Mouse (Mus musculus) kidney, adult 2 months (tissue): ENCODE measurements around the gene Cul1. TPM values are rescaled to one million over a fixed set of nuclear protein-coding genes. Genes with fewer than 3 reads are reported as not detected.

Experiments
- DNase-seq: peaks from one replicate; pipeline ENCODE4 v3.0.0; 2021
- H3K27ac ChIP-seq: fragments of 200-500 bp; 2 replicates; pipeline ENCODE4 v1.5.1; 2012; ENCODE audit warnings: low read depth, low read length, control low read depth, inconsistent platforms; ENCODE audit not compliant: insufficient read depth
- H3K27me3 ChIP-seq: fragments of 200-500 bp; replicated peaks from 2 replicates; pipeline ENCODE4 v1.6.1; 2012; ENCODE audit warnings: mild to moderate bottlenecking, moderate library complexity, low read length, inconsistent platforms; ENCODE audit not compliant: control insufficient read depth, insufficient read depth
- H3K36me3 ChIP-seq: fragments of 200-500 bp; 2 replicates; pipeline ENCODE4 v1.6.1; 2012; ENCODE audit warnings: mild to moderate bottlenecking, moderate library complexity, low read length, inconsistent platforms; ENCODE audit not compliant: control insufficient read depth, insufficient read depth
- H3K4me1 ChIP-seq: fragments of 200-500 bp; 2 replicates; pipeline ENCODE4 v1.6.1; 2011; ENCODE audit warnings: low read length; ENCODE audit not compliant: control insufficient read depth, insufficient read depth
- H3K4me3 ChIP-seq: fragments of 200-500 bp; 2 replicates; pipeline ENCODE4 v1.5.1; 2011; ENCODE audit warnings: mild to moderate bottlenecking, low read depth, low read length, control low read depth; ENCODE audit not compliant: insufficient read depth
- CTCF ChIP-seq: fragments of 200-500 bp; conservative IDR thresholded peaks from 2 replicates; pipeline ENCODE4 v1.5.1; 2011; ENCODE audit warnings: low read depth, mild to moderate bottlenecking, control low read depth, low read length, moderate library complexity, mixed read lengths; ENCODE audit not compliant: insufficient read depth, insufficient read length
- POLR2A ChIP-seq: fragments of 200-500 bp; IDR thresholded peaks from one replicate; pipeline ENCODE4 v1.6.1; 2011; ENCODE audit warnings: low read depth, low read length, control low read depth
- WGBS: fragments of 180-500 bp; shearing (Covaris S2); methylation state at CpG from one replicate; pipeline ENCODE4 v1.1.7; 2018; 5-methylcytosine and 5-hydroxymethylcytosine counted together
- polyA plus RNA-seq: library from polyadenylated mRNA; depleted of rRNA; stranded (reverse); fragments of >200 nt; gene quantifications from 2 replicates; pipeline ENCODE4 v1.2.3, GENCODE M21; 2012

Cul1 gene
- polyA plus RNA-seq, 1 experiment: 28.5 TPM

DNA sequence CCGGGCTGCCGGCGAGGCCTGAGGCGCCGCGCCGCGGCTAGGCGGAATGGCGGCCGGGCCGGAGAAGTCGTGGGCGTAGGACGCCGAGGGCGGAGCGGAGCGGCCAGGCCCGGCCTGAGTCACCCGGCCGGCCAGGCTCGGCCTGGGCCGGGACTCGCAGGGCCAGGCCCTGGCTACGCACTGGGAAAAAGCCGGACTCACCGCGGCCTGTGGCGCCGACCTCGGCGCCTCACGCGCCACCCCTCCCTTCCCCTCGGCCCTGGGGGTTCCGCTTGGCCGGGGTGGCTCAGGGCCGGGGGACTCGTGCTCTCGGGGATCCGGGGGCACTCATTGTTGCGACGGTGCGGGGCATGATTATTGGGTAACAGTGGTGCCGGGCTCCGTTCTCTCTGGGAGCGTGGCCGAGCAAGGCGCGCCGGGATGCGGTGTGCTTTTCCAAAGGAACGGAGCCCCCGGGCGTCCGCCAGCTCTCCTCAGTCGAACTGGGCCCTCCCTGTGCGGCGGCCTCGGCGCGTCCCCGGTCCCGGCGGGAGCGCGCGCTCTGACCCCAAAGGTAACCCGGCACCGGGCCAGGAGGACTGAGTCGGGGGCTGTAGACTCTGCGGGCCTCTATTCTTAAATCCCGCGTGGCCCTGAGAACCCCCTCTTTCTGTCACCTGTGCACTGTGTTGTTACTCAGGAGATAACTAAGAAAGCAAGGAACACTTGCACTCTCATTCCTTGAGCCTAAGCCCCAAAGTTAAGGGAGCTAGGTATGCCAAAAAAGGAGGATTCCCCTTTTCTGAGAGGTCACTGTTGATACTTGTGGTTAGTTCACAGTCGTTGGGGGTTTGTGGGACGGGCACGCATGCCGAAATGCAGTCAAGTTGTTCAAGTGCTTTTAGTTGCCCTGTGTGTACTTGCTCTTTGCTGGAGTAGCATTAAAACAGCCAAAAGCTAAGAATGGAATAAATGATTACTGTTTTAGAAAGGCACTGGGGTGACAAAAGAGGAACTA lies 1.7 kb downstream of the Cul1 start:
- peaks cover 9% of the 10 kb centered on the region for H3K4me1 ChIP-seq
- no peaks in the 10 kb centered on the region for H3K27me3 ChIP-seq
- no peaks in the 10 kb centered on the region for H3K36me3 ChIP-seq
- WGBS: under 1% methylated on average over 79 of the region's 79 CpGs
- no peak for TF ChIP-seq CTCF
- TF ChIP-seq POLR2A: no peak
- H3K27ac ChIP-seq: peak overlapping the region; percentile 72
- peak; percentile 66 for DNase-seq
- H3K4me3 ChIP-seq: peak overlapping the region; percentile 73

DNA sequence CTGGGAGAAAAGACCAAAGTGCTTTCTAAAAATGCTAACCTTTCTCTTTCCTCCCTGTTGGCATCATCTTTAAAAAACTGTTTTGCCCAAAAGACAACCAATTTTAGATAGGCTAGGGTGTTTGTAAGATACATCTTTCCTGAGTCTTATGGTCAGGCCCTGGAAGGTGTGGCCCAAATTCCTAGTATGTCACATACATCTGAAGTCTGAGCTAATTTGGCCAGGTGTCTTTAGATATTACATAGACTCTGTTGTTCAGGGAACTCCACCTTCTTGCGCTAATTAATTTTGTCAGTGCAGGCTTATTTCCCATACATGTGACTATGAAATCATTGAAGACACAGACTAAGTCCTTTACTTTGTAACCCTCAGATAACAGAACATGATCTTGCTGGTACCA lies 2.6 kb downstream of the Cul1 start:
- no peaks in the 10 kb centered on the region for H3K36me3 ChIP-seq
- no peak for DNase-seq
- peaks cover 9% of the 10 kb centered on the region for H3K4me1 ChIP-seq
- H3K4me3 ChIP-seq: no peak overlapping the region
- no peaks in the 10 kb centered on the region for H3K27me3 ChIP-seq
- H3K27ac ChIP-seq: no peak overlapping the region
- no peak for TF ChIP-seq CTCF
- 60% methylated on average over 1 of the region's 1 CpGs for WGBS

DNA sequence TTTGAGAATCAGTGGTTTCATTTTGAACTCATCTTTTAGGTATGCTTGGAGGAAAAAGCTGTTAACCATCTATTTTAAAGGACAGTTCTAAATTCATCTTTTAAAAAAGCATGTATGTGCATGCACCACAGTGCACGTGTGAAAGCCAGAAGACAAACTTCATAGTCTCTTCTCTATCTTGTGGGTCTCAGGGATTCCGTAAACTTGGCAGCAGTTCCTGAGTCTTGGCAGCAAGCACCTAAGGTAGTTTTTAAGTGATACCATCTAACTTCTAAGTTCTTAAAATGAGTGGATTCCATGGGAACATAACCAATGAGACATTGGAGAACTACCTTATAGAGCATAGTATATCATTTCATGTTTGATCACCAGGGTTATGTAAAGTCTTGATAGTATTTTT lies 3.7 kb downstream of the Cul1 start:
- Histone ChIP-seq H3K4me1 (peaks cover 9% of the 10 kb centered on the region), H3K4me3 (no peak overlapping the region), H3K27ac (no peak overlapping the region), H3K27me3 (no peaks in the 10 kb centered on the region), H3K36me3 (no peaks in the 10 kb centered on the region)
- TF ChIP-seq POLR2A (no peak), CTCF (no peak)
- WGBS: 23% methylated on average over 2 of the region's 2 CpGs
- DNase-seq: peak; percentile 47

DNA sequence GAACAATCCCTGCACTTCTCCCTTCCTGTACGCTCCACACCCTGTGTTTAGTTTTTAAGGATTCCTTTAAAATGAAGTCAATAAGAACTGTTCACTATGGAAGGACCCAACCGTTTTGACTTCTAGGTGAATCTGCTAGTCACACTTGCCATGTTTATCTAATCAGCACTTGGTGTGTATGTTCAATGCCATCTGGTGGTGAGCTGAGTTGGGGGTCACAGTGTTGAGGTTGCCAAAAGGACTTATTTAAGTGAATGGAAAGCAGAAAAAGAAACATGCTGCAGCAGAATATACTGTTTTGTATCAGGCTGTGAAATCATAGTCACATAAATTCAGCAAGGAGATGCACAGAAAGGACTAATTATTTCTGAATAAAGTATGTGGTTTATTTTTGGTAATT lies 12.2 kb downstream of the Cul1 start:
- no peaks in the 10 kb centered on the region for H3K36me3 ChIP-seq
- DNase-seq: no peak
- H3K27me3 ChIP-seq: no peaks in the 10 kb centered on the region
- WGBS: 63% methylated on average over 2 of the region's 2 CpGs
- TF ChIP-seq CTCF: no peak
- TF ChIP-seq POLR2A: no peak
- H3K27ac ChIP-seq: no peak overlapping the region
- no peak overlapping the region for H3K4me3 ChIP-seq
- peaks cover 13% of the 10 kb centered on the region; the same call in 1 of the 2 replicates for H3K4me1 ChIP-seq

DNA sequence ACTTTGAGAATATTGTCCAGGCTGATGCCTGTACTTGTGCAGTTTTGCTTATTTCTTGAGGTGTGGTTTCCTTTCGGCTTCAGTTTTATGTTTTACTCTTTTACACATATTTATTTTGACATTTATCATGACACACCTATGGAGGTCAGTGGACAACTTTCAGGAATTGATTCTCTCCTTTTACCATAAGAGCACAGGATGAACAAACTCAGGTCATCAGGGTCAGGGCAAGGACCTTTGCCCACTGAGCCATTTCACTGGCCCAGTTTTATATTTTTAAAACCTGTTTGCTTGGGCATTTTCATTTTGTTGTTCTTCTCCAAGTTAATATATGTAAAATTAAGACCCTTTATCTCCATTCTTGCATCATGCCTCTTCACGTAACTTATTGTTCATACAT lies 13.3 kb downstream of the Cul1 start:
- Histone ChIP-seq H3K4me1 (peaks cover 13% of the 10 kb centered on the region; the same call in 1 of the 2 replicates), H3K4me3 (no peak overlapping the region), H3K27ac (no peak overlapping the region), H3K36me3 (no peaks in the 10 kb centered on the region), H3K27me3 (no peaks in the 10 kb centered on the region)
- no peak for DNase-seq
- WGBS: 79% methylated on average over 2 of the region's 2 CpGs
- no peak for TF ChIP-seq POLR2A
- no peak for TF ChIP-seq CTCF

DNA sequence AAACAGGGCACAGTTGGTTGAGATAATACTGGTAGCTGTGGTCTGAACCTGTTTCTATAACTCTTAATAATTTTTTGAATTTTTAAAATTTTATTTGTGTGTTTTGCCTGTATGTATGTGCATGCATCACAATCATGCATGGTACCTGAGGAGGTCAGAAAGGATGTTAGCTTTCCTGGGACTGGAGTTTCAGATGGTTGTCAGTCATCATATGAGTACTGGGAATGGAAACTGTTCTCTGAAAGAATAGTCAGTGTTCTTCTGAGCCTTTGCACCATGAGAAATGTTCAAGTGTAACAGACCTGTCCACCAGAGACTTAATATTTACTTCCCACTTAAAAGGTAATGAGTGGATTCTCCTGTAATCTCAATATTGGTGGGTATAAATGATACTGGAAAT lies 13.9 kb downstream of the Cul1 start:
- Histone ChIP-seq H3K27me3 (no peaks in the 10 kb centered on the region), H3K4me1 (peaks cover 16% of the 10 kb centered on the region; the same call in 1 of the 2 replicates), H3K36me3 (no peaks in the 10 kb centered on the region), H3K4me3 (no peak overlapping the region), H3K27ac (no peak overlapping the region)
- TF ChIP-seq CTCF: no peak
- TF ChIP-seq POLR2A: no peak
- DNase-seq: no peak

DNA sequence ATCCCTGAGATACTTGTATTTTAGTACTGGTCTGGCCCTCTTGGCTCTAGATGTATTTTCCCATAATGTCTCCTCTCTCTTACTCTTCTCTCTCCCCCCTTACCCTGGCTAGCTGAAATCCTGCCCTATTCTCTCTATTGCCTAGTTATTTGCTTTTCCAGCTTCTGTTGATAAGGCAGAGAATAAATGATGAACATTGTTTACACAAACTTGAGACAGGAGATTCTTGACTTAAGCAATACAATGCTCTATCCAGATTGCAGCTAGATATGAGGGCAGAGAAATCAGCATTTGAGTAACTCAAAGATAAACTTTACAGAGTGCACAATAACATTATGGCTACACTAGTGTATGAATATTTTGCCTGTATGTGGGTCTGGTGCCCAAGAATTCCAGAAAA lies 16.6 kb downstream of the Cul1 start:
- H3K4me3 ChIP-seq: no peak overlapping the region
- TF ChIP-seq POLR2A: no peak
- TF ChIP-seq CTCF: no peak
- H3K36me3 ChIP-seq: no peaks in the 10 kb centered on the region
- no peaks in the 10 kb centered on the region for H3K27me3 ChIP-seq
- no peak for DNase-seq
- no peak overlapping the region for H3K27ac ChIP-seq
- peaks cover 11% of the 10 kb centered on the region; the same call in 1 of the 2 replicates for H3K4me1 ChIP-seq
